Mouse (Mus musculus): ENCODE results near the gene Lman1l. TPM values are rescaled to one million over a fixed set of nuclear protein-coding genes. Genes with fewer than 3 reads are reported as not detected.

The Lman1l gene
- polyA plus RNA-seq, 1 experiment from 2014 or later, result not detected

DNA sequence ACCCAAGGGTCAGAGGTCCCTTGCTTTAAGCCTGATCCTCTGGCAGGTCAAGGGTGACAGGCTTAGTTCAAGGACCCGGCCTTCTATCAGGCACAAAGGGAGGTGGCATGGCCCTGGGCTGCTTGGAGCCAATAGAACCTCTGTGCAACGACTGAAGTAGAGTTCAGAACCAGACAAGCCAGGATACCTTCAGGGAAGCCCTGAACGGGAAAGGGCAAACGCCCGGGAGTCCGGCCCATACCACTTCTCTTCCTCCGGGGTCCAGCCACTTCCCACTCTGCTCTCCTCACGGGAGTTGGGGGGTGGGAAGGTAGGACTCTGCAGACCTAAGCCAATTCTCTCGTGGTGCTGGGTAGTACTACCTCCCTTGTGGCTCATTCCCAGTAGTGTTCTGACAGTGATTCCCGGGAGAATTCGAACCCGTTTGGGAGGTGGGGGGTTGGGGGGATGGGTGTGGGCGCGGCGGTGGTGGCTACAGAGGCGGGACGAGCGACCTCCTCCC is 23.9 kb upstream of the Lman1l start:
- peak overlapping the region; percentile 92 for H3K9ac ChIP-seq (ENCODE audit: low read depth, low read length)
- peak overlapping the region; percentile 96 for H3K27ac ChIP-seq (ENCODE audit: low read depth, low read length)
- under 1% methylated on average over 18 of the region's 18 CpGs for WGBS
- H3K4me3 ChIP-seq (ENCODE audit: low read depth, low read length), result peak overlapping the region; percentile 85
- H3K4me2 ChIP-seq (replicated peaks; ENCODE audit: low read depth), result peak overlapping the region; percentile 85
- ATAC-seq, result no peak
- peaks cover 29% of the 10 kb centered on the region for H3K4me1 ChIP-seq (replicated peaks; ENCODE audit: control insufficient read depth, insufficient read depth, low read length)
- TF ChIP-seq CTCF (IDR thresholded peaks at IDR 0.05; ENCODE audit: low read depth), result no peak
- H3K9me3 ChIP-seq (ENCODE audit: control insufficient read depth), result no peaks in the 10 kb centered on the region
- H3K36me3 ChIP-seq (ENCODE audit: control insufficient read depth, insufficient read depth), result peaks cover 5% of the 10 kb centered on the region; the same call in 1 of the 2 replicates
- H3K27me3 ChIP-seq (replicated peaks; ENCODE audit: control insufficient read depth, insufficient read depth, low read length), result no peaks in the 10 kb centered on the region

- no peaks in the 10 kb centered on the region for H3K9me3 ChIP-seq (ENCODE audit: control insufficient read depth)
- peaks cover 5% of the 10 kb centered on the region; the same call in 1 of the 2 replicates for H3K36me3 ChIP-seq (ENCODE audit: control insufficient read depth, insufficient read depth)
- H3K27me3 ChIP-seq (replicated peaks; ENCODE audit: control insufficient read depth, insufficient read depth, low read length), result no peaks in the 10 kb centered on the region
- no peak for ATAC-seq
- peaks cover 35% of the 10 kb centered on the region for H3K4me1 ChIP-seq (replicated peaks; ENCODE audit: control insufficient read depth, insufficient read depth, low read length)
- TF ChIP-seq CTCF (IDR thresholded peaks at IDR 0.05; ENCODE audit: low read depth), result no peak
- H3K27ac ChIP-seq (ENCODE audit: low read depth, low read length), result 0 out of 2 replicates have a peak overlapping the region, but pooled peaks have one; percentile 46
- WGBS, result 24% methylated on average over 7 of the region's 7 CpGs
- peak overlapping the region; percentile 85 for H3K4me3 ChIP-seq (ENCODE audit: low read depth, low read length)
- peak overlapping the region; percentile 85 for H3K4me2 ChIP-seq (replicated peaks; ENCODE audit: low read depth)
- 0 out of 2 replicates have a peak overlapping the region, but pooled peaks have one; percentile 92 for H3K9ac ChIP-seq (ENCODE audit: low read depth, low read length)
Observed at GRCm38 (mm10) chr9:57643856-57644180, 23.2 kb upstream of the Lman1l start.

- peak overlapping the region; percentile 85 for H3K4me3 ChIP-seq (ENCODE audit: low read depth, low read length)
- whole genome bisulfite sequencing, result 38% methylated on average over 9 of the region's 9 CpGs
- H3K9me3 ChIP-seq (ENCODE audit: control insufficient read depth), result no peaks in the 10 kb centered on the region
- no peaks in the 10 kb centered on the region for H3K27me3 ChIP-seq (replicated peaks; ENCODE audit: control insufficient read depth, insufficient read depth, low read length)
- peaks cover 41% of the 10 kb centered on the region for H3K4me1 ChIP-seq (replicated peaks; ENCODE audit: control insufficient read depth, insufficient read depth, low read length)
- no peak for TF ChIP-seq CTCF (IDR thresholded peaks at IDR 0.05; ENCODE audit: low read depth)
- peaks cover 5% of the 10 kb centered on the region; the same call in 1 of the 2 replicates for H3K36me3 ChIP-seq (ENCODE audit: control insufficient read depth, insufficient read depth)
- no peak for ATAC-seq
- H3K4me2 ChIP-seq (replicated peaks; ENCODE audit: low read depth), result peak overlapping the region; percentile 85
- no peak overlapping the region for H3K9ac ChIP-seq (ENCODE audit: low read depth, low read length)
- H3K27ac ChIP-seq (ENCODE audit: low read depth, low read length), result peak overlapping the region; percentile 46; the same call in 1 of the 2 replicates
Observed at GRCm38 (mm10) chr9:57643169-57643855, 22.7 kb upstream of the Lman1l start.

DNA sequence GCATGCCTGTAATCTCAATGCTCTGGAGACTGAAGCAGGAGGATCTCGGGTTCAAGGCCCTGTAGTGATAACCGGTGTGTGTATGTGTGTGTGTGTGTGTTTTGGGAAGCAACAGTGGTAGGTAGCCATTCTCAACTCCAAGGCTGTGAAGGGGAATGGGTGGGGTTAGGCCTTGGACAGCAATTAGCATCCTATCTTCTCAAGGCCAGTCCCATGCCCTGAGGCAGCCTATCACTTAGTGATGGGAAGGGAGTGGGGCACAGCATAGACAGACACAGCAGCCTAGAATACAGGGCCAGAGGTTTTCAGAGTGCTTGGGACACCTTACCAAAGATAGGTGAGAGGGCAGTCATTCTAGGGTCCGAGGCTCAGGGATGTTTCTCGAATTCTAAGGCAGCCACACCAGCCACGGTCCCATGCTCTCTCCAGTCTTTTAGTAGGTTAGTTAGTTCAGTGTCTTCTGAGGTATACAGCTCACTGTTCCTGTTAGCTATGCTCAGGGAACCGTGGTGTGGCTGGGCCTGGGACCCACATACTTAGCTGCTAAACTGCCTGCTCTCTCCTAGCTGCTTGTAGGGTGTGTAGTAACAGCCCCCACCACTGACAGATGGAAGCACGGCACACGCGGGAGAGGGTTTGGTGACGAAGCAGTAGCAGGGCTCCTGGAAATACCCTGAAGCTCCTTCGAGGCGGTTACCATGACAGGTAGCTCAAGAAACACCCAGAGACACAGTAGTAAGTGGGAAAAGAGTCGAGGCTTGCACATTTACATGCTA is 21.4 kb upstream of the Lman1l start:
- ATAC-seq, result no peak
- no peak for TF ChIP-seq CTCF (IDR thresholded peaks at IDR 0.05; ENCODE audit: low read depth)
- Histone ChIP-seq H3K27me3 (replicated peaks; ENCODE audit: control insufficient read depth, insufficient read depth, low read length) (no peaks in the 10 kb centered on the region), H3K4me3 (ENCODE audit: low read depth, low read length) (no peak overlapping the region), H3K9ac (ENCODE audit: low read depth, low read length) (no peak overlapping the region), H3K4me1 (replicated peaks; ENCODE audit: control insufficient read depth, insufficient read depth, low read length) (peaks cover 47% of the 10 kb centered on the region), H3K36me3 (ENCODE audit: control insufficient read depth, insufficient read depth) (peaks cover 5% of the 10 kb centered on the region; the same call in 1 of the 2 replicates), H3K27ac (ENCODE audit: low read depth, low read length) (no peak overlapping the region; the same call in 1 of the 2 replicates), H3K4me2 (replicated peaks; ENCODE audit: low read depth) (no peak overlapping the region), H3K9me3 (ENCODE audit: control insufficient read depth) (no peaks in the 10 kb centered on the region)
- WGBS, result 77% methylated on average over 13 of the region's 13 CpGs

DNA sequence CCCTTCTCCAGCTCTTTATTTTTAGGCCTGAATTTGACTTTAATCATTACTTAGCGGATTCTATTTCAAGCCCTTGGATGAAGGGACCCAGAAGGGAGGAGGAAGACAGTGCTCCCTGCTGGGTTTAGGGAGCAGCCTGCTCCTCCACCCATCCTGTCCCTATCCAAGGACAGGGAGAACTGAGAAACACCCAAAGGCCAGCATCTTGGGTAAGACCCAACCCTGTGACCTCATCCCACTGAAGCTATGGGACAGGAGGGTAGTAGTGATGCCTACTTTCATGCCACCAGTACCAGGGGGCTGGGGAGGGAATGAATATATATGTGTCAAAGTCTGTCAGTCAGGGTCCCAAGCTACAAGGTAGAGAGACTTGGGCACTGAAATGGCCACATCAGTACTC is 20.4 kb upstream of the Lman1l start:
- no peak for TF ChIP-seq CTCF (IDR thresholded peaks at IDR 0.05; ENCODE audit: low read depth)
- Histone ChIP-seq H3K36me3 (ENCODE audit: control insufficient read depth, insufficient read depth) (peaks cover 5% of the 10 kb centered on the region; the same call in 1 of the 2 replicates), H3K4me1 (replicated peaks; ENCODE audit: control insufficient read depth, insufficient read depth, low read length) (peaks cover 45% of the 10 kb centered on the region), H3K9ac (ENCODE audit: low read depth, low read length) (no peak overlapping the region), H3K4me3 (ENCODE audit: low read depth, low read length) (no peak overlapping the region), H3K27ac (ENCODE audit: low read depth, low read length) (peak overlapping the region; percentile 68; the same call in 1 of the 2 replicates), H3K9me3 (ENCODE audit: control insufficient read depth) (no peaks in the 10 kb centered on the region), H3K4me2 (replicated peaks; ENCODE audit: low read depth) (peak overlapping the region; percentile 63), H3K27me3 (replicated peaks; ENCODE audit: control insufficient read depth, insufficient read depth, low read length) (no peaks in the 10 kb centered on the region)
- ATAC-seq, result no peak
- WGBS, result 68% methylated on average over 1 of the region's 1 CpGs

DNA sequence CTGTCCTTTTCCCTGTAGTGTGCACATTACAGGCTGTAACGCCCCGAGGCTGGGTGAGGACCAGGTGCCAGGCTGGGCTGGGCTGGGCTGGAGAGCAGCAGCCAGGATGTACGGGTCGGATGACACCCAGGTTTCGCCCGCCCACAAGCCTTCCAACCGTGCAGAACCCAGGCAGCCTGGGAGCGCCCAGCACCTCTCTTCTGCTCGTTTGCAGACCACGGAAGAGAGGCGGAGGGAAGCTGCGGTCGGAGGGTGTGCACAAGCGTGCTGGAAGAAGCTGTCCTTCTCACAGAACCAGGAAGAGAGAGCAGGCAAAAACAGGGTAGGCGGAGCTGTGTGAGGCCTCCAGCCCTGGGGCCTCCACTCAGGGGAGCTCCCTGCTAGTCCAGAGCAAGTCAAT is 19.8 kb upstream of the Lman1l start:
- Histone ChIP-seq H3K9me3 (ENCODE audit: control insufficient read depth) (no peaks in the 10 kb centered on the region), H3K27me3 (replicated peaks; ENCODE audit: control insufficient read depth, insufficient read depth, low read length) (no peaks in the 10 kb centered on the region), H3K27ac (ENCODE audit: low read depth, low read length) (peak overlapping the region; percentile 68), H3K4me2 (replicated peaks; ENCODE audit: low read depth) (peak overlapping the region; percentile 63), H3K4me1 (replicated peaks; ENCODE audit: control insufficient read depth, insufficient read depth, low read length) (peaks cover 45% of the 10 kb centered on the region), H3K36me3 (ENCODE audit: control insufficient read depth, insufficient read depth) (peaks cover 5% of the 10 kb centered on the region; the same call in 1 of the 2 replicates), H3K9ac (ENCODE audit: low read depth, low read length) (peak overlapping the region; percentile 23; the same call in 1 of the 2 replicates), H3K4me3 (ENCODE audit: low read depth, low read length) (peak overlapping the region; percentile 19)
- peak; percentile 3; the same call in 1 of the 2 replicates for TF ChIP-seq CTCF (IDR thresholded peaks at IDR 0.05; ENCODE audit: low read depth)
- peak; percentile 59 for ATAC-seq
- 2% methylated on average over 15 of the region's 15 CpGs for WGBS

Measured in intestine, postnatal 0 days (tissue).